Mouse (Mus musculus) CH12.LX (cell line): ENCODE measurements around the gene Batf. TPM values are rescaled to one million over a fixed set of nuclear protein-coding genes. Genes with fewer than 3 reads are reported as not detected.

ENCODE experiments used
- DNase-seq: peaks from one replicate; pipeline ENCODE4 v3.0.0-alpha.2; 2013; ENCODE audit errors: extremely low read depth
- H3K27ac ChIP-seq: 2 replicates; pipeline ENCODE4 v1.5.1; 2012; ENCODE audit warnings: low read depth, mild to moderate bottlenecking, control low read depth, moderate library complexity; ENCODE audit not compliant: insufficient read depth
- H3K27me3 ChIP-seq: replicated peaks from 2 replicates; pipeline ENCODE3; 2012; ENCODE audit warnings: inconsistent platforms
- H3K36me3 ChIP-seq, 2 experiments: replicated peaks in 1 of 2; 2 replicates each; pipeline versions ENCODE3 to v1.6.1; 2012; ENCODE audit warnings: inconsistent platforms in 1 of 2, low read length in 1 of 2, mild to moderate bottlenecking in 1 of 2, mixed read lengths in 1 of 2, moderate library complexity in 1 of 2; ENCODE audit not compliant: control insufficient read depth in 1 of 2, insufficient read depth in 1 of 2
- H3K4me1 ChIP-seq, 2 experiments: 2 replicates each; pipeline ENCODE4 v1.6.1; 2012; ENCODE audit warnings: inconsistent platforms in 1 of 2, moderate library complexity in 1 of 2; ENCODE audit not compliant: insufficient read depth in 2 of 2, control insufficient read depth in 1 of 2
- H3K4me2 ChIP-seq: 2 replicates; pipeline ENCODE4 v1.6.1; 2012; ENCODE audit warnings: low read depth, mild to moderate bottlenecking, control low read depth; ENCODE audit not compliant: poor library complexity, insufficient read depth, severe bottlenecking
- H3K4me3 ChIP-seq, 3 experiments: fragments of 150-350 bp in 1 of 3; sonication (generic) in 1 of 3; replicated peaks in 1 of 3; 2 replicates each; pipeline versions ENCODE3 to v1.5.1; 2011 to 2012; ENCODE audit warnings: low read depth in 2 of 3, low read length in 2 of 3, mild to moderate bottlenecking in 2 of 3, moderate library complexity in 2 of 3, control low read depth in 1 of 3, improper control_type of control experiment in 1 of 3, inconsistent platforms in 1 of 3, mixed read lengths in 1 of 3; ENCODE audit not compliant: poor library complexity in 1 of 3
- H3K79me2 ChIP-seq: replicated peaks from 2 replicates; pipeline ENCODE4 v1.6.1; 2012; ENCODE audit warnings: mild to moderate bottlenecking, moderate library complexity; ENCODE audit not compliant: control insufficient read depth, poor library complexity, insufficient read depth, severe bottlenecking; ENCODE audit errors: extremely low read depth
- H3K9ac ChIP-seq: 2 replicates; pipeline ENCODE4 v1.6.1; 2012; ENCODE audit warnings: low read depth, mild to moderate bottlenecking, control low read depth, moderate library complexity; ENCODE audit not compliant: insufficient read depth
- H3K9me3 ChIP-seq: replicated peaks from 2 replicates; pipeline ENCODE3; 2012; ENCODE audit warnings: low read length, inconsistent platforms, mixed read lengths
- BHLHE40 ChIP-seq: IDR thresholded peaks from 2 replicates; pipeline ENCODE4 v1.6.1; 2011; ENCODE audit warnings: mild to moderate bottlenecking, low read depth, low read length, improper control_type of control experiment
- CHD1 ChIP-seq: IDR thresholded peaks from 2 replicates; pipeline ENCODE4 v1.6.1; 2012; ENCODE audit warnings: low read depth, low read length, improper control_type of control experiment, inconsistent platforms
- CTCF ChIP-seq, 2 experiments: IDR thresholded peaks in 1 of 2; conservative IDR thresholded peaks in 1 of 2; 2 replicates each; pipeline ENCODE4 v1.5.1; 2011 to 2012; ENCODE audit warnings: low read depth in 2 of 2, low read length in 2 of 2, improper control_type of control experiment in 1 of 2, inconsistent platforms in 1 of 2, mild to moderate bottlenecking in 1 of 2, moderate library complexity in 1 of 2
- E2F4 ChIP-seq: IDR thresholded peaks from 2 replicates; pipeline ENCODE4 v1.6.1; 2011; ENCODE audit warnings: low read depth, low read length, improper control_type of control experiment; ENCODE audit not compliant: insufficient replicate concordance
- ELF1 ChIP-seq: IDR thresholded peaks from 2 replicates; pipeline ENCODE4 v1.6.1; 2014; ENCODE audit warnings: low read depth, mild to moderate bottlenecking, inconsistent platforms, low read length, improper control_type of control experiment
- EP300 ChIP-seq: IDR thresholded peaks from 2 replicates; pipeline ENCODE4 v1.6.1; 2011; ENCODE audit warnings: low read length, improper control_type of control experiment
- GABPA ChIP-seq: IDR thresholded peaks from 2 replicates; pipeline ENCODE4 v1.6.1; 2012; ENCODE audit warnings: low read depth, low read length, improper control_type of control experiment, inconsistent platforms; ENCODE audit not compliant: insufficient replicate concordance
- HCFC1 ChIP-seq: IDR thresholded peaks from 2 replicates; pipeline ENCODE4 v1.6.1; 2012; ENCODE audit warnings: low read depth, mild to moderate bottlenecking, inconsistent platforms, low read length, improper control_type of control experiment
- IRF4 ChIP-seq: IDR thresholded peaks from 2 replicates; pipeline ENCODE4 v1.6.1; 2014; ENCODE audit warnings: low read depth, mild to moderate bottlenecking, inconsistent platforms, low read length, improper control_type of control experiment
- JUN ChIP-seq: IDR thresholded peaks from 2 replicates; pipeline ENCODE4 v1.6.1; 2011; ENCODE audit warnings: low read depth, mild to moderate bottlenecking, low read length, improper control_type of control experiment, moderate library complexity; ENCODE audit not compliant: insufficient read depth
- JUND ChIP-seq: conservative IDR thresholded peaks from 2 replicates; pipeline ENCODE4 v1.6.1; 2011; ENCODE audit warnings: low read depth, low read length, improper control_type of control experiment
- KAT2A ChIP-seq: IDR thresholded peaks from 2 replicates; pipeline ENCODE4 v1.6.1; 2012; ENCODE audit warnings: low read length, improper control_type of control experiment, inconsistent platforms; ENCODE audit not compliant: insufficient replicate concordance
- MAFK ChIP-seq: IDR thresholded peaks from 2 replicates; pipeline ENCODE4 v1.6.1; 2011; ENCODE audit warnings: low read length, improper control_type of control experiment; ENCODE audit not compliant: insufficient replicate concordance
- MAX ChIP-seq: IDR thresholded peaks from 2 replicates; pipeline ENCODE4 v1.6.1; 2011; ENCODE audit warnings: low read length, improper control_type of control experiment
- MEF2A ChIP-seq: IDR thresholded peaks from 2 replicates; pipeline ENCODE4 v1.6.1; 2014; ENCODE audit warnings: low read depth, mild to moderate bottlenecking, inconsistent platforms, low read length, improper control_type of control experiment, borderline replicate concordance
- MYC ChIP-seq: IDR thresholded peaks from 2 replicates; pipeline ENCODE4 v1.6.1; 2011; ENCODE audit warnings: low read depth, mild to moderate bottlenecking, improper control_type of control experiment, low read length
- NELFE ChIP-seq: IDR thresholded peaks from 2 replicates; pipeline ENCODE4 v1.6.1; 2011; ENCODE audit warnings: low read depth, low read length, improper control_type of control experiment
- NRF1 ChIP-seq: IDR thresholded peaks from 2 replicates; pipeline ENCODE4 v1.6.1; 2014; ENCODE audit warnings: low read depth, mild to moderate bottlenecking, inconsistent platforms, low read length, improper control_type of control experiment, moderate library complexity
- PAX5 ChIP-seq: IDR thresholded peaks from 2 replicates; pipeline ENCODE4 v1.6.1; 2012; ENCODE audit warnings: low read length, inconsistent platforms, mixed read lengths
- POLR2A ChIP-seq: IDR thresholded peaks from 2 replicates; pipeline ENCODE4 v1.6.1; 2011; ENCODE audit warnings: low read depth, mild to moderate bottlenecking, improper control_type of control experiment, low read length
- POLR2AphosphoS2 ChIP-seq: IDR thresholded peaks from 2 replicates; pipeline ENCODE4 v1.6.1; 2011; ENCODE audit warnings: low read depth, low read length, improper control_type of control experiment
- RAD21 ChIP-seq: IDR thresholded peaks from 2 replicates; pipeline ENCODE4 v1.6.1; 2011; ENCODE audit warnings: low read depth, mild to moderate bottlenecking, low read length, improper control_type of control experiment, moderate library complexity
- RCOR1 ChIP-seq: conservative IDR thresholded peaks from 2 replicates; pipeline ENCODE4 v1.6.1; 2012; ENCODE audit warnings: low read depth, mild to moderate bottlenecking, inconsistent platforms, low read length, improper control_type of control experiment
- SIN3A ChIP-seq: IDR thresholded peaks from 2 replicates; pipeline ENCODE4 v1.6.1; 2012; ENCODE audit warnings: low read length, improper control_type of control experiment, inconsistent platforms
- SMC3 ChIP-seq: IDR thresholded peaks from 2 replicates; pipeline ENCODE4 v1.6.1; 2011; ENCODE audit warnings: low read depth, low read length, improper control_type of control experiment
- TBP ChIP-seq: conservative IDR thresholded peaks from 2 replicates; pipeline ENCODE4 v1.6.1; 2011; ENCODE audit warnings: low read depth, low read length, improper control_type of control experiment
- TCF12 ChIP-seq: IDR thresholded peaks from 2 replicates; pipeline ENCODE4 v1.6.1; 2014; ENCODE audit warnings: low read depth, mild to moderate bottlenecking, inconsistent platforms, low read length, improper control_type of control experiment
- UBTF ChIP-seq: IDR thresholded peaks from 2 replicates; pipeline ENCODE4 v1.6.1; 2012; ENCODE audit warnings: low read depth, mild to moderate bottlenecking, inconsistent platforms, low read length, improper control_type of control experiment, moderate library complexity
- USF1 ChIP-seq: IDR thresholded peaks from 2 replicates; pipeline ENCODE4 v1.6.1; 2014; ENCODE audit warnings: low read depth, mild to moderate bottlenecking, inconsistent platforms, low read length, improper control_type of control experiment
- USF2 ChIP-seq: conservative IDR thresholded peaks from 2 replicates; pipeline ENCODE4 v1.6.1; 2011; ENCODE audit warnings: low read depth, low read length, improper control_type of control experiment
- ZKSCAN1 ChIP-seq: IDR thresholded peaks from 2 replicates; pipeline ENCODE4 v1.6.1; 2012; ENCODE audit warnings: low read depth, inconsistent platforms, low read length, improper control_type of control experiment, borderline replicate concordance
- ZNF384 ChIP-seq: IDR thresholded peaks from 2 replicates; pipeline ENCODE4 v1.6.1; 2012; ENCODE audit warnings: low read depth, low read length, improper control_type of control experiment, inconsistent platforms
- dilution Hi-C: fragments of 300-500 bp; cut with MboI; formaldehyde crosslinking; loops from 2 replicates; pipeline ENCODE4 v1.14.3; 2020; ENCODE audit warnings: low sequenced_read_pairs; ENCODE audit not compliant: extremely low pct_unique_long_range_greater_than_20kb, extremely low pct_ligation_motif_present
- in situ Hi-C: fragments of 300-500 bp; cut with MboI; formaldehyde crosslinking; loops from 3 replicates; pipeline ENCODE4 v1.14.3; 2019; ENCODE audit warnings: low sequenced_read_pairs, low pct_ligation_motif_present, low pct_unique_long_range_greater_than_20kb, mixed read lengths
- polyA plus RNA-seq: library from polyadenylated mRNA; unstranded; fragments of >175 nt; gene quantifications from 2 replicates; pipeline ENCODE4 v1.2.1, GENCODE M21; 2012; ENCODE audit warnings: low read depth; ENCODE audit not compliant: insufficient read length
- total RNA-seq, 2 experiments: library from RNA; depleted of rRNA; stranded (reverse); fragments of 300-350 nt in 1 of 2; fragments of >200 nt in 1 of 2; gene quantifications; 2 replicates each; pipeline ENCODE4 v1.2.3; 2012 to 2014

The Batf gene
- total and polyA plus RNA-seq, 3 experiments: 89.2 to 137 (median 128) TPM

DNA sequence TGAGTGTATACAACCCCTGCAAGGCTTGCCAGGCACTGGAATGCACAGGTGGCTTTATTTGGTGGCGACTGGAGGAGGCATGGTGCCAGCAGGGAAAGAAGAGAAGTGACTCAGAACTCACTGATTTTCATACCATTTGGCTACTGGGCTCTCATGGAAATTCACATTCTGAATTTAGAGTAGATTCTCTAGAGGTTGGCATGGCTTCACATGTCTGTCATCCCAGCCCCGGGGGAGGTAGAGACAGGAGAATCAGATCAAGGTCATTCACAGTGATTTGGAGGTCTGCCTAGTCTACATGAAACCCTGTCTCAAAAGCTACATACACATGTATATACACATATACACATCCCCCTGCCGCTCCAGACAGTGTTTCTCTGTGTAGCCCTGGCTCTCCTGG lies 50.5 kb downstream of the Batf start:
- no peak overlapping the region for H3K4me2 ChIP-seq
- H3K79me2 ChIP-seq: no peaks in the 10 kb centered on the region
- H3K4me3 ChIP-seq: no peak overlapping the region
- no peak overlapping the region for H3K27ac ChIP-seq
- dilution Hi-C loops: no loop called here
- H3K36me3 ChIP-seq: no peaks in the 10 kb centered on the region
- H3K9ac ChIP-seq: no peak overlapping the region
- TF ChIP-seq ZKSCAN1 (no peak), TCF12 (no peak)
- H3K9me3 ChIP-seq: peaks cover 8% of the 10 kb centered on the region
- in situ Hi-C loops: no loop called here
- DNase-seq: no peak
- no peaks in the 10 kb centered on the region for H3K27me3 ChIP-seq
- H3K4me1 ChIP-seq: peaks cover 9 to 20% of the 10 kb centered on the region in 2 experiments

DNA sequence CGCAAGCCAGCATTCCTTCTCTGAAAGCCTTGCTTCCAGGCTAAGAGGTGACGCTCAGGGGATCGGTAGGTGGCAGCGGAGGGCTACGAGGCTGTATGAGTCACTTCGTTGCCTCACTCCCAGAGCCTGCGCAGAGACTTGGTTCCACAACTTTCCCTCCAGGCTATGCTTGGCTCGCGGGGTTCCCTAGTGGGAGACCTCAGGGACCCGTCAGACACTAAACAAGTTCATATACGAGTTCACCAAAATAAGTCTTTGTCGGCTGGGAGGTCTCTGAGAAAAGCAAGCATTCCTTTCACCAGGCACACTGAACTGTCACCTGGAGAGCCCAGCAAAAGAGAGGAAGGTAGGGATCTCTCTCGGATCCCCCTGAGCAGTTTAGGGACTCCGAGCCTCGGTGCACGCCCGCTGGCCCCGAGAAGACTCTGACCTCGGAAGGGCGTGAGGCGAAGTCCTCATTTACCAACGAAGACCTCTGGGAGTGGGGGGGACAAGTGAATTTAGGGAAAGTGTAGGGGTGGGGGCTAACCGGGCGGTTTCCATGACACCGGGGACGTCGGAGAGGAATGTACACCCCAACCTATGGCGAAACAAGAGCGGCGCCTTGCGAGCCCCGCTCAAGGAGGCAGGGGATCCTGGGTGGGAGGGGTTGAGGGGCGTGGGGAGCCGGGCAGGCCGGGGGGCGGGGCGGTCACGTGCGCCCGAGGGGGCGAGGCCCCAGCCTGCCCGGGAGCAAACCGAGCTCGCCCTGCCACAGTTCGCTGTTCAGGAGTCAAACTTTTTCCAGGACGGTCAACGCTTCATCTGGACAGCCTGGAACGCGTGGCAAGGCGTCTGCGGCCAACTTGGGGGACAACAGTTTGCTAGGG lies 59.6 kb downstream of the Batf start, which contains the start of gene Flvcr2:
Gene Flvcr2 (plus strand): TSS at position 713 of the 869 bp plus-strand sequence.
- peak within 1 kb of the TSS in 1 of 3 experiments; percentile 35 for H3K4me3 ChIP-seq
- peak; percentile 16 for DNase-seq
- TF ChIP-seq CHD1: no peak
- no peak for TF ChIP-seq GABPA
- TF ChIP-seq KAT2A: no peak
- TF ChIP-seq HCFC1: no peak
- TF ChIP-seq ZNF384: no peak
- no peak for TF ChIP-seq EP300
- TF ChIP-seq ZKSCAN1: no peak
- TF ChIP-seq USF1: peak; percentile 53
- no peak for TF ChIP-seq NELFE
- peak; percentile 62 for TF ChIP-seq SMC3
- TF ChIP-seq RCOR1: no peak
- no peak for TF ChIP-seq TCF12
- no peak for TF ChIP-seq PAX5
- no peak for TF ChIP-seq USF2
- TF ChIP-seq POLR2A: no peak
- no peak for TF ChIP-seq POLR2AphosphoS2
- TF ChIP-seq E2F4: no peak
- TF ChIP-seq CTCF (conservative IDR thresholded peaks at IDR 0.05 in 1 of 2, IDR thresholded peaks at IDR 0.05 in 1 of 2; ENCODE audit: low read depth in 2 of 2, low read length in 2 of 2): peak in 1 of 2 experiments; percentile 74; a peak in 2 of 4 replicates
- TF ChIP-seq RAD21: peak; percentile 67
- TF ChIP-seq ELF1: no peak
- no peak for TF ChIP-seq MYC
- TF ChIP-seq TBP: no peak
- TF ChIP-seq NRF1: peak; percentile 81
- no peak for TF ChIP-seq UBTF
- TF ChIP-seq JUND: no peak
- TF ChIP-seq IRF4: no peak
- TF ChIP-seq MAFK: no peak
- no peak for TF ChIP-seq MEF2A
- TF ChIP-seq BHLHE40: peak; percentile 75
- no peak for TF ChIP-seq JUN
- TF ChIP-seq MAX: no peak
- no peak for TF ChIP-seq SIN3A

More for the DNA sequence above, 59.6 kb downstream of the Batf start, which contains the start of gene Flvcr2:
- H3K4me1 ChIP-seq: 0 out of 4 replicates have a peak, but pooled peaks cover 0 to 3% of the 10 kb centered on the region in 2 experiments
- in situ Hi-C loops (no loop called here), dilution Hi-C loops (no loop called here)
- H3K79me2 ChIP-seq: no peaks in the 10 kb centered on the region
- H3K36me3 ChIP-seq: no peaks in the 10 kb centered on the region
- H3K27ac ChIP-seq: no peak within 1 kb of the TSS
- H3K9me3 ChIP-seq: no peaks in the 10 kb centered on the region
- H3K27me3 ChIP-seq: no peaks in the 10 kb centered on the region
- H3K9ac ChIP-seq: peak within 1 kb of the TSS; percentile 7; the same call in 1 of the 2 replicates
- H3K4me2 ChIP-seq: peak within 1 kb of the TSS; percentile 99
